11 mouse cellular contexts compared by ENCODE assay signal in the genomic region with DNA sequence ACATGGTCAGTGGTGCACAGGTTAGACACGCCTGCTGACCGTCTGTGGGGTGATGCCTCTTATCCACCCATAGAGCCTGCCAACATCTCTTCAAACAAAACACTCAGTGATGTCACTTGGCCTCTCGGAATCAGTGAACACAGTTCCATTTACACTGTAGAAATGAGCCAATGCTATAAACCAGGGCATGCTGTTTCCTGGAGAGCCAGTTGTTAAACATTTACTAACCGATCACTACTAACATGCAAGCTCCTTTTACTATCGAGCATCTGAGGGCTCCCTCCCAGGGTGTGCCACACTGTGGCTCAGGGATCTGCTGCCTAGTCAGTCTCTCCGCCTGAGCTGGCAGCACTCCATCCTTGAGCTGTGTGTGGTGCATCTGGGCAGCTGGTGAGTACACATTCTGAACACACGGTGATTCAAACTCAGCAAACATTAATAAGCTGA. TPM values are rescaled to one million over a fixed set of nuclear protein-coding genes. Genes with fewer than 3 reads are reported as not detected.
A peak's percentile ranks its signal among the peaks of the same experiment; 100 is the strongest.
DNase-seq lines count a peak whose midpoint lies in the region; ATAC-seq and TF ChIP-seq lines count a peak whose summit lies in the region.
"Had no signal": no experiment of that assay in that cellular context is flagged by ENCODE, and none has a peak within 500 bp of the region (broad histone marks: within the 10 kb centered on the region; RNA-seq: fewer than 3 reads in every experiment).

No protein-coding gene starts in this region.

- no peak overlapping the region for H3K27ac ChIP-seq in embryonic facial prominence, embryonic 14.5 days (replicated peaks; ENCODE audit: low read depth, low read length)
- H3K27ac ChIP-seq in embryonic facial prominence, embryonic 10.5 days (replicated peaks): no peak overlapping the region
- H3K27ac ChIP-seq: limb, embryonic 12.5 days had no signal

- DNase-seq in embryonic facial prominence, embryonic 14.5 days (ENCODE audit: low spot score): peak; percentile 14
- DNase-seq in embryonic facial prominence, embryonic 10.5 days (ENCODE audit: low spot score): no peak
- peak; percentile 69 for DNase-seq in brain, embryonic 14.5 days (ENCODE audit: low read depth)
- DNase-seq in kidney, adult 9 months: peak; percentile 78
- DNase-seq in left cerebral cortex, postnatal 25 days (ENCODE audit: low spot score in 2 of 2): peak; percentile 12 to 68
- DNase-seq in MN1 (ENCODE audit: low spot score): no peak
- no peak for DNase-seq in adrenal gland, adult (ENCODE audit: inconsistent age in 2 of 2, low spot score in 1 of 2)

- no peak overlapping the region for H3K9ac ChIP-seq in embryonic facial prominence, embryonic 14.5 days (ENCODE audit: low read depth, low read length)
- H3K9ac ChIP-seq: limb, embryonic 12.5 days had no signal

- intact Hi-C loops in left cerebral cortex, postnatal 25 days (cut with DNase I): no loop called here

- no peak for ATAC-seq in embryonic facial prominence, embryonic 14.5 days (ENCODE audit: low read depth)
- ATAC-seq in megakaryocyte progenitor cell, adult 5-6 weeks (replicated peaks; ENCODE audit: poor library complexity): no peak

- no peaks in the 10 kb centered on the region for H3K9me3 ChIP-seq in embryonic facial prominence, embryonic 14.5 days (ENCODE audit: control insufficient read depth, low read length)
- no peaks in the 10 kb centered on the region for H3K9me3 ChIP-seq in embryonic facial prominence, embryonic 10.5 days
- H3K9me3 ChIP-seq: limb, embryonic 12.5 days had no signal

- no peak for TF ChIP-seq POLR2A in brain, embryonic 14.5 days (IDR thresholded peaks at IDR 0.05; ENCODE audit: borderline replicate concordance, extremely low read depth, insufficient read depth, insufficient read length, poor library complexity, severe bottlenecking)

- H3K4me2 ChIP-seq in embryonic facial prominence, embryonic 14.5 days (ENCODE audit: low read depth, low read length): no peak overlapping the region
- H3K4me2 ChIP-seq: limb, embryonic 12.5 days had no signal

- H3K4me3 ChIP-seq in embryonic facial prominence, embryonic 14.5 days (ENCODE audit: low read depth, low read length): no peak overlapping the region
- no peak overlapping the region for H3K4me3 ChIP-seq in embryonic facial prominence, embryonic 10.5 days
- H3K4me3 ChIP-seq: limb, embryonic 12.5 days had no signal

- no peaks in the 10 kb centered on the region for H3K36me3 ChIP-seq in embryonic facial prominence, embryonic 14.5 days (ENCODE audit: control insufficient read depth, insufficient read depth, low read length)
- H3K36me3 ChIP-seq in embryonic facial prominence, embryonic 10.5 days (replicated peaks): no peaks in the 10 kb centered on the region
- H3K36me3 ChIP-seq: limb, embryonic 12.5 days had no signal

- H3K27me3 ChIP-seq in embryonic facial prominence, embryonic 14.5 days (replicated peaks; ENCODE audit: control insufficient read depth, insufficient read depth, low read length): no peaks in the 10 kb centered on the region
- no peaks in the 10 kb centered on the region for H3K27me3 ChIP-seq in embryonic facial prominence, embryonic 10.5 days (replicated peaks; ENCODE audit: low read depth, poor library complexity, severe bottlenecking)

- H3K4me1 ChIP-seq in embryonic facial prominence, embryonic 14.5 days (ENCODE audit: control insufficient read depth, insufficient read depth, low read length): no peaks in the 10 kb centered on the region; the same call in 1 of the 2 replicates
- no peaks in the 10 kb centered on the region; the same call in 1 of the 2 replicates for H3K4me1 ChIP-seq in embryonic facial prominence, embryonic 10.5 days

- WGBS in embryonic facial prominence, embryonic 14.5 days: 69% methylated on average over 7 of the region's 7 CpGs
- WGBS in embryonic facial prominence, embryonic 10.5 days: 87% methylated on average over 7 of the region's 7 CpGs

- TF ChIP-seq CTCF in brain, embryonic 14.5 days (IDR thresholded peaks at IDR 0.05; ENCODE audit: borderline replicate concordance, extremely low read depth, insufficient read depth, insufficient read length): no peak

RNA-seq across cellular contexts. Expression of gene En1, which starts 52.8 kb away (rescaled TPM):
- polyA plus RNA-seq in embryonic facial prominence, embryonic 14.5 days (2014; fragmentation: Nextera tagmentation; extraction: Ambion mirVana): 2.0 TPM in 2 replicates
- polyA plus RNA-seq in embryonic facial prominence, embryonic 10.5 days (2016; fragmentation: Nextera tagmentation; extraction: Ambion mirVana): 0.30 and 0.47 TPM in 2 replicates
- polyA plus RNA-seq in brain, embryonic 14.5 days (2012; rRNA removed): 7.4 and 17.2 TPM in 2 replicates
- not detected for total RNA-seq in left cerebral cortex, postnatal 25 days (2021)
- not detected in 2 replicates for total RNA-seq in megakaryocyte progenitor cell, adult 5-6 weeks (2015)
- total RNA-seq in megakaryocyte progenitor cell, adult 5-6 weeks (2017): not detected in 2 replicates
- polyA plus RNA-seq: cortical plate, adult 2 months; small intestine, adult 2 months had no signal

Comparison
In these comparisons a context has a peak if more than half of its experiments do, and no peak if none do; other contexts are left out.
1. DNase-seq: peak in embryonic facial prominence, embryonic 14.5 days (single experiment), brain, embryonic 14.5 days (single experiment), kidney, adult 9 months (single experiment) and left cerebral cortex, postnatal 25 days (2 of 2); none in embryonic facial prominence, embryonic 10.5 days (single experiment), MN1 (single experiment) and adrenal gland, adult (0 of 2).